Mouse (Mus musculus): ENCODE results near the gene Klhl29. TPM values are rescaled to one million over a fixed set of nuclear protein-coding genes. Genes with fewer than 3 reads are reported as not detected.
"Not testable (repeated sequence)": the region's sequence is repeated elsewhere in the genome, so short reads cannot be mapped to it uniquely, and the experiment has no call there.

The Klhl29 gene
- polyA plus RNA-seq, 1 experiment from 2014 or later, result 2.9 TPM

DNA sequence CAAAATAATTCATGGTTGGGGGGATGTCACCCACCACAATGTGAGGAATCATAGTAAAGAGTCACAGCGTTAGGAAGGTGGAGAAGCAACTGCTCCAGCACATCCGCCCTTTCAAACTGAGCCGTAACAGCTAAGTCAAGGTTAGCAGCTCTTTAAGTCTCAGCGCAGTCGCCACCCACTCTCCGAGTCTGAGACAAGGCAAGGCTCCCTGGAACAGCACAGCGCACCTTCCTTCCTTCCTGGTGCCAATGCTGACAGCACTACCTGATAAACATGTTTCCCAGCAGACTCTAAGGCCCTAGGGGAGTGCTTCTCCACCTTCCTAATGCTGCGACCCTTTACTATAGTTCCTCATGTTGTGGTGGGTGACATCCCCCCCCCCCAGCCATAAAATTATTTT lies 22.7 kb downstream of the Klhl29 start:
- H3K27ac ChIP-seq, result no peak overlapping the region
- no peak overlapping the region for H3K4me3 ChIP-seq (replicated peaks)
- no peak overlapping the region for H3K4me2 ChIP-seq
- WGBS, result 91% methylated on average over 8 of the region's 8 CpGs
- H3K9me3 ChIP-seq, result no peaks in the 10 kb centered on the region
- no peaks in the 10 kb centered on the region for H3K4me1 ChIP-seq (replicated peaks)
- H3K27me3 ChIP-seq, result no peaks in the 10 kb centered on the region
- H3K9ac ChIP-seq (replicated peaks), result no peak overlapping the region
- ATAC-seq (ENCODE audit: insufficient number of reproducible peaks, insufficient read depth, low FRiP score, low TSS enrichment, low read depth), result no peak
- H3K36me3 ChIP-seq, result 0 out of 2 replicates have a peak, but pooled peaks cover 6% of the 10 kb centered on the region

DNA sequence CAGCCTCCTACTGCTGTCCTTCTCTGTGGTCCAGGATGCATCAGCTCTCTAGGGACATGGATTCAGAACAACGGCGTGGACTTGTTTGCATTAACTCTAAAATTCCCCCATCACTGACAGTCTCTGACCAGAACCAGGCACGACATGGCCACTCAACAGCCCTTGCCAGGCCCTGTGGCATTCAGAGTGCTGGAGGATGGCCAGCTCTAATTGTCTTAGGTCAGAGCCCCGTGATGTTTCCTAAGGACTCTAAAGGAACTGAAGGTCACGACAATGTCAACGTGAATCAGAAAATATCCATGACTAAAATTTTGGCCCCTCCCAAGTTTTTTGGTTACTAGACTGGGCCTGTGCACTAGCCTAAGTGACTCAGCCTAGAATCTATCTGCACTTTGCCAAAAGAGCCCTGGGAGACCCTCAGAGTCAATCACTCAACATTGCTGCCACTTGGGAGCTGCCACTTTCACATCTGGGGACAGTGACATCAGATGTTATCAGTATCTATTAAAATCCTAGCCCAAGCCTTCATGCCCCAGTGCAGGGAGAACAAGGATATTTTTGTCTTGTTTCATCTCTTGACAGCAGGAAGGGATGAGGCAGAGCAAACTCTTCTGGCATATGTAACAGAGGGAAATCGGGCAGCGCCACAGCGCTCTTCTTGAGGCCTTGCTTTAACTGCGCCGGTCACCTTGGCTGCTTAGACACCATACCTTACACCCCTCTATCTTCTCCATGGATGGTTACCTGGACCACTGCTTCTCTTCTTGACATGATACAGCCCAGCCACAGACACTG lies 24.8 kb downstream of the Klhl29 start:
- ATAC-seq (ENCODE audit: insufficient number of reproducible peaks, insufficient read depth, low FRiP score, low TSS enrichment, low read depth), result no peak
- Histone ChIP-seq H3K4me1 (replicated peaks) (no peaks in the 10 kb centered on the region), H3K4me3 (replicated peaks) (no peak overlapping the region), H3K4me2 (no peak overlapping the region), H3K27me3 (no peaks in the 10 kb centered on the region), H3K27ac (no peak overlapping the region), H3K9ac (replicated peaks) (no peak overlapping the region), H3K9me3 (no peaks in the 10 kb centered on the region), H3K36me3 (0 out of 2 replicates have a peak, but pooled peaks cover 6% of the 10 kb centered on the region)
- 92% methylated on average over 11 of the region's 11 CpGs for WGBS

DNA sequence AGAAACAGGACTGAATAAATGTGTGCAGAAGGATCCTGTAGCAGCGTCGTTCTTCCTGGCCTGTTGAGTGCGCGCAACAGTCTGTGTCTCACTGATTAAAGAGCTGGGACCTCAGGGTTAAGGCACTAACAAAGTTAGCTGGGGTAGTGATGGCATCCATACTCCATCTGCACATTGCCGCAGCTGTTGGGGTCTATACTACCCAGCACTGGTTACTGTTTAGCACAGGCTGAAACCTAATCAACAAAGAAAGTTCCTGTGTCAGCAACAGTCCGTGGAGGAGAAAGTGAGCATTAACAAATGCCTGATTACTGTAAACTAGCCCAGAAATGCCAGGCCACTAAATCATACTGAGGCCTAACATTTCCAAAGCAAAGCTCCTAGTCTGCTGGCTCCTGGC lies 30.4 kb downstream of the Klhl29 start:
- Histone ChIP-seq H3K27ac (no peak overlapping the region), H3K36me3 (0 out of 2 replicates have a peak, but pooled peaks cover 6% of the 10 kb centered on the region), H3K27me3 (no peaks in the 10 kb centered on the region), H3K9me3 (no peaks in the 10 kb centered on the region), H3K4me2 (no peak overlapping the region), H3K4me3 (replicated peaks) (no peak overlapping the region), H3K4me1 (replicated peaks) (no peaks in the 10 kb centered on the region), H3K9ac (replicated peaks) (no peak overlapping the region)
- ATAC-seq (ENCODE audit: insufficient number of reproducible peaks, insufficient read depth, low FRiP score, low TSS enrichment, low read depth), result no peak
- WGBS, result 82% methylated on average over 6 of the region's 6 CpGs

DNA sequence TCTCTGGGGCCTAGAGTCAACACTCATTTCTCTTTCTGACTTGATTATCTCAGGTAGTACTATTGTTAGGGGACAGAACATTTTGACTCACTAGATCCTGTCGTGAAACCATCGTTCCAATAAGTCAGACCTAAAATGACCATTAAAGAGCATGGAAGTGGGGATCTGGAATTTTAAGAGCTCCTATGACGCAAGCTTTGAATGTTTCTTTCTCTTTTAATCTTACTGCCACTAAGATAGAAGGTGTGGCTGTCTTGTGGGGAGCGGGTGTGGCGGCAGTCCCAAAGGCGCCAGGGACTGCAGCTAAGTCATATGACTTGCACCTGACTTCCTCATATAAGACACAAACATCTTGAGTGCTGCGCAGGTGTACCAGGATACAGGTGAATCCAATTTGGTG lies 31.0 kb downstream of the Klhl29 start:
- H3K27me3 ChIP-seq; H3K9me3 ChIP-seq; H3K4me1 ChIP-seq (replicated peaks); H3K9ac ChIP-seq (replicated peaks); H3K4me3 ChIP-seq (replicated peaks); ATAC-seq (ENCODE audit: insufficient number of reproducible peaks, insufficient read depth, low FRiP score, low TSS enrichment, low read depth); H3K4me2 ChIP-seq; H3K36me3 ChIP-seq; H3K27ac ChIP-seq: not testable (repeated sequence)
- 91% methylated on average over 6 of the region's 7 CpGs for WGBS

DNA sequence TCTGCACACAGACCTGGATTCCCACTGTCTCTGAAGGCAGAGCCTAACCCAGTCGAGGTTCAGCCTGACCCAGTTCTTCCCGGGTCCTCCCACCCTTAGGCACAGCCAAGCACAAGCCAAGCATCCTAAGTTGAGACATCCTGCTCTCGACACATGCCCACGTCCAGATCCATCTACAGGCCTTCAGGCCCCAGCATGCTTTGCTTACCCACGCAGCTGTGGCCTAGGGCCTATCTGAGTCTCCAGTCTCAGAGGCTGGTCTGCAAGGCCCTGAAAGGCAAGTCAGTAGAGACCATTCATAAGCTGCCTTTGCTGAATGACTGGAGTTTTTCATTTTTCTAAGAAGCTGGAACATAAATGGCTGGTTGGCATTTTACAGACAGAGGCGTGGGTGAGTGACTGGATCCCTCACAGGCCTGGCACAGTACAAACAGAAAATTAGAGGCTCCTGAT lies 35.3 kb downstream of the Klhl29 start:
- 89% methylated on average over 6 of the region's 6 CpGs for WGBS
- H3K9me3 ChIP-seq, result no peaks in the 10 kb centered on the region
- no peaks in the 10 kb centered on the region for H3K36me3 ChIP-seq
- no peak overlapping the region for H3K27ac ChIP-seq
- H3K27me3 ChIP-seq, result no peaks in the 10 kb centered on the region
- no peak overlapping the region for H3K4me3 ChIP-seq (replicated peaks)
- H3K4me1 ChIP-seq (replicated peaks), result peaks cover 11% of the 10 kb centered on the region
- H3K4me2 ChIP-seq, result no peak overlapping the region
- no peak for ATAC-seq (ENCODE audit: insufficient number of reproducible peaks, insufficient read depth, low FRiP score, low TSS enrichment, low read depth)
- H3K9ac ChIP-seq (replicated peaks), result no peak overlapping the region

DNA sequence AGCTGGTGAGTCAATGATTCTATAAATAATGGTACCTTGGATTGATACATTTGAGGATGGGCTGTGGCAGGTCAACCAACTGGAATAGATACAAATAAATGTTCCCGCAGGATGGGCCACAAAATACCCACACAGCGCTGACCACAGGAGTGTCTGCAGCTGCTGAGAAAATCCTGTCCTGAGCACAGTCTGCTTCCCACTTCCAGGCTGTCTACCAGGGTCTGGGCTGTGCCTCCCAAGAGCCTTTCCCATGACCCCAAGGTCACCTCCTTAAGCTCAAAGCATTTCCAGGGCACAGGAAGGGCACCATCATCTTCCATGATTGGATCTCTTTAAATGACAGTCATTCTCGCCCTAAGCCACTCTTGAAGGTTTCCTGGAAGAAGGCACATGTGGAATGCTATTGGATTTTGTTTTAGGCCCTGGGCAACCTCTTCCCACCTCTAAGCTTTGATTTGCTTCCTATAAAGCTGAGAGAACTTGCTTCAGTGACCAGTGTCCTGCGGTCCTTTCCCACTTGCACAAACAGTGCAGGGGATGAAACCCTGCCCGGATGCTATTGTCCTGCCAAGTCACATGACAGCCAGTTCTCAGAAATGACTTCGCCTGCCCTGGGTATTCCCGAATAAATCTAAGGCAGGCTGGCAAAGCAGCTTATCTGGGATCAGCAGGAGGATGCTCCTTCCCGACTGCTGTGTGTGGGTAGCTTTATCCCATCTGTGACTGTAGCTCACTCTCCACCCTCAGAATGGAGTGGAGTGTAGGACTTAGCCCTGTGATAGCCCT lies 38.4 kb downstream of the Klhl29 start:
- Histone ChIP-seq H3K4me2 (no peak overlapping the region), H3K27me3 (no peaks in the 10 kb centered on the region), H3K4me1 (replicated peaks) (peaks cover 15% of the 10 kb centered on the region), H3K36me3 (no peaks in the 10 kb centered on the region), H3K9me3 (no peaks in the 10 kb centered on the region), H3K27ac (no peak overlapping the region), H3K4me3 (replicated peaks) (no peak overlapping the region), H3K9ac (replicated peaks) (no peak overlapping the region)
- 38% methylated on average over 8 of the region's 8 CpGs for WGBS
- ATAC-seq (ENCODE audit: insufficient number of reproducible peaks, insufficient read depth, low FRiP score, low TSS enrichment, low read depth), result no peak

DNA sequence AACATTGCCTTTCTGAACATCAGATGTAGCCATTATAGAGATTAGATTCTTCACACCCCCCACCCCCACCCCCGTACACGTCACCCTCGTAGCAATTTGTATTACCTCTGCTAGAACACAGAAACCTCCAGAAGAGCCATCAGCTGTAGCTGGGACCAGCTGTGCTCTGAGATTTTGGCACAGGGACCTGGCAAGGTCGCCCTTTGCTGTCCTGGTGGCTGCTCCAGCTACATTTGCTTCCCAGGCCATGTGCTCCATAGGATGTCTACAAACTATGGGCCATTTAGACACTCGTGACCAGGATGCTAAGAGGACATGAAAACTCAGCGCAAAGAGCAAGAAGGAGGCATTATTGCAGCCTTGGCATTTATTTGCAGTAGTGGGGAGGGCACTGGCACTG lies 39.2 kb downstream of the Klhl29 start:
- ATAC-seq (ENCODE audit: insufficient number of reproducible peaks, insufficient read depth, low FRiP score, low TSS enrichment, low read depth), result no peak
- Histone ChIP-seq H3K27me3 (no peaks in the 10 kb centered on the region), H3K9ac (replicated peaks) (no peak overlapping the region), H3K4me1 (replicated peaks) (peaks cover 23% of the 10 kb centered on the region), H3K4me3 (replicated peaks) (no peak overlapping the region), H3K27ac (no peak overlapping the region), H3K4me2 (no peak overlapping the region), H3K9me3 (no peaks in the 10 kb centered on the region), H3K36me3 (no peaks in the 10 kb centered on the region)
- 73% methylated on average over 6 of the region's 6 CpGs for WGBS

DNA sequence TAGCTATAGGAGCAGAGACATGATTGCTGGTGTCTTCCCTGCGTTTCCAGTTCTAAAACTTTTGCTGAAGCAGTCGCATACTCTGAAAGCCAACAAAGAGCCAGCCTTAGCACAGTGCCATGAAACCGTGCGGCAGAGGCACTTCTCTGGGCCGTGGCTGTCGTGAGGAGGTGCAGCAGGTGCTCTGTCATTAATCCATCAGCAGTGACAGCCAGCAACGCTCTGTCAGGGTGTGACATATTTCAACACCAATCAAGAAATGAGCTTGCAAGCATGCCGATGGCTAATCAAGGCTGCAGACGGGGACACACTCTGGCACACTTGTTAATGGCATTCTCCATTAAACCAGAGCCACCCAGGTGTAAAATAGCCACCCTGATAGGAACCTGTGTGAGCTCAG lies 40.5 kb downstream of the Klhl29 start:
- no peak overlapping the region for H3K27ac ChIP-seq
- H3K27me3 ChIP-seq, result no peaks in the 10 kb centered on the region
- WGBS, result 60% methylated on average over 9 of the region's 9 CpGs
- peaks cover 33% of the 10 kb centered on the region for H3K4me1 ChIP-seq (replicated peaks)
- H3K9ac ChIP-seq (replicated peaks), result no peak overlapping the region
- no peaks in the 10 kb centered on the region for H3K36me3 ChIP-seq
- H3K4me2 ChIP-seq, result no peak overlapping the region
- no peak overlapping the region for H3K4me3 ChIP-seq (replicated peaks)
- no peak for ATAC-seq (ENCODE audit: insufficient number of reproducible peaks, insufficient read depth, low FRiP score, low TSS enrichment, low read depth)
- no peaks in the 10 kb centered on the region for H3K9me3 ChIP-seq

DNA sequence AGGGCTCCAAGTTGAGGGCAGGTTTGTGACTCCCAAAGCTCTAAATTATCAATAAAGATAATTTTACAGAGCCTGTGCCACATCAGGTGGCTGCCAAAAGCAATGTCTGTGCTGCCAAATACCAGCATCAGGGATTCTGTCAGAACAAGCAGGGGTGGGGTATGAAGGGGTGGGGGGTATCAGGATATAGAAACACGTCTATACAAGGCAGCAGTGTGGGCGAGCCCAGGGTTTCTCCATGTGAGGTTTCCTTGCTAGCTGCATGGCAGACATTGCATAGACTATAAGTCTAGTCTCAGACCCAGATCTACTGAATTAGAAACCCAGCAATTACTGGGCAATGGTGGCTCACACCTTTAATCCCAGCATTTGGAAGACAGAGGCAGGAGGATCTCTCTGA lies 41.3 kb downstream of the Klhl29 start:
- Histone ChIP-seq H3K36me3 (no peaks in the 10 kb centered on the region), H3K4me2 (no peak overlapping the region), H3K4me1 (replicated peaks) (peaks cover 30% of the 10 kb centered on the region), H3K27me3 (no peaks in the 10 kb centered on the region), H3K9me3 (no peaks in the 10 kb centered on the region), H3K4me3 (replicated peaks) (no peak overlapping the region), H3K9ac (replicated peaks) (no peak overlapping the region), H3K27ac (no peak overlapping the region)
- ATAC-seq (ENCODE audit: insufficient number of reproducible peaks, insufficient read depth, low FRiP score, low TSS enrichment, low read depth), result no peak
- WGBS, result 85% methylated on average over 2 of the region's 2 CpGs

DNA sequence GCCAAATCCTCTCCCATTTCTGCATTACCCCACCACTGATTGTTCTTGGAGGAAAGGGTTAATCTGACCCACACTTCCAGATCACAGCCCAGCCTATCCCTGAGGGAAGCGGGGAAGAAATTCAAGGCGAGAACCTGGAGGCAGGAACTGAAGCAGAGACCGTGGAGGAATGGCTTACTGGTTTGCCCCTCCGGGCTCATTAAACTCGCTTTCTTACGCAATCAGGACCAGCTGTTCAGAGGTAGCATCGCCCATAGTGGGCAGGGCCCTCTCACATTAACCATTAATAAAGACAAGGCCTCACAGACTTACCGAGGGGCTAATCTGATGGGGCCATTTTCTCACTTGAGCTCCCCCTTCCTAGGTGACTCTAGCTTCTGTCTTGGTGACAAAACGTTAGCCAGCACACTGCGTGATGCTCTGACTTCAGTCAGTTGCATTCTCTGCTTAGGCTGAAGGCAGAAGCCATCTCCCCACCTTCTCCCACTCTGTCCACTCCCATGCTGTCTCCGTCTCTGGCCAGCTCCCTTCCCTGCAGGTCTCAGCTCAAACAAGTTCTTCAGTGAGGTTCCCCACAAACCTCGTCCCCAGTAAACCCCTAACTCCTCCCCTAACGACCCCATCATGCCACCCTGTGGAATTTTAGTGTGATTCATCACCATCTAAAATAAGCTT lies 43.5 kb downstream of the Klhl29 start:
- H3K4me2 ChIP-seq, result 0 out of 2 replicates have a peak overlapping the region, but pooled peaks have one; percentile 1
- H3K9ac ChIP-seq (replicated peaks), result no peak overlapping the region
- peak; percentile 71 for ATAC-seq (ENCODE audit: insufficient number of reproducible peaks, insufficient read depth, low FRiP score, low TSS enrichment, low read depth)
- H3K9me3 ChIP-seq, result no peaks in the 10 kb centered on the region
- H3K4me3 ChIP-seq (replicated peaks), result no peak overlapping the region
- WGBS, result 25% methylated on average over 13 of the region's 13 CpGs
- H3K27me3 ChIP-seq, result no peaks in the 10 kb centered on the region
- H3K36me3 ChIP-seq, result no peaks in the 10 kb centered on the region
- H3K27ac ChIP-seq, result peak overlapping the region; percentile 67; the same call in 1 of the 2 replicates
- peaks cover 24% of the 10 kb centered on the region for H3K4me1 ChIP-seq (replicated peaks)

DNA sequence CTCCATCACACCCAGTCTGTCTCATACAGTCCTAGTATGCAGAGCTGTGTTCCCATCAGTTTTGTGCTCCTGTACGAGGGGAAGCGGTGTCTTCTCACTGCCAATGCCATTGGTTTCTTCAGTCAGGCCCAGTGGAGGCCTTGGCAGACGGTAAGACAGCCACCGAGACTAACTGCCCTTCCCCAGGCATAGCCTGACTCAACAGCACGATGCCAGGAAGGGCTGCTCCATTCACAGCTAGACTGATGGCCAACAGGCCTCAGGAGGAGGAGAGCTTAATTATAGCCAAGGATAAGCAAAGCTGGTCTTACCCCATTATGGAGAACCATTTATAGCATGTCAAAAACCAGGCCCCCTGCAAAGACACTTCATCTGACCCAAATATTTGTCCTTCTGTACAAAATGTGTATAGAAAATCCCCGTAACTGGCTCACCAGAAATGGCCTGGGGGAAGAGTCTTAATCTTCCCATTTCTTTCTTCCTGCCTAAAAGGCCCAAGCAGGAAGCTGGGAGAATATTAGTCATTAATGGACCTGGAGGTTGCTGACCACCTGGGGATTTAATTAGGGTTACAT lies 44.9 kb downstream of the Klhl29 start:
- Histone ChIP-seq H3K9me3 (no peaks in the 10 kb centered on the region), H3K4me1 (replicated peaks) (peaks cover 22% of the 10 kb centered on the region), H3K4me3 (replicated peaks) (no peak overlapping the region), H3K36me3 (no peaks in the 10 kb centered on the region), H3K4me2 (no peak overlapping the region), H3K9ac (replicated peaks) (no peak overlapping the region), H3K27me3 (no peaks in the 10 kb centered on the region), H3K27ac (no peak overlapping the region)
- ATAC-seq (ENCODE audit: insufficient number of reproducible peaks, insufficient read depth, low FRiP score, low TSS enrichment, low read depth), result no peak
- 56% methylated on average over 6 of the region's 6 CpGs for WGBS

Data from limb, embryonic 12.5 days (tissue).